Mouse (Mus musculus): ENCODE measurements around the gene Nolc1. TPM values are rescaled to one million over a fixed set of nuclear protein-coding genes. Genes with fewer than 3 reads are reported as not detected.
"Not testable (repeated sequence)": the region's sequence is repeated elsewhere in the genome, so short reads cannot be mapped to it uniquely, and the experiment has no call there.

Gene Nolc1
- polyA plus RNA-seq, 1 experiment from 2014 or later = 132 TPM

DNA sequence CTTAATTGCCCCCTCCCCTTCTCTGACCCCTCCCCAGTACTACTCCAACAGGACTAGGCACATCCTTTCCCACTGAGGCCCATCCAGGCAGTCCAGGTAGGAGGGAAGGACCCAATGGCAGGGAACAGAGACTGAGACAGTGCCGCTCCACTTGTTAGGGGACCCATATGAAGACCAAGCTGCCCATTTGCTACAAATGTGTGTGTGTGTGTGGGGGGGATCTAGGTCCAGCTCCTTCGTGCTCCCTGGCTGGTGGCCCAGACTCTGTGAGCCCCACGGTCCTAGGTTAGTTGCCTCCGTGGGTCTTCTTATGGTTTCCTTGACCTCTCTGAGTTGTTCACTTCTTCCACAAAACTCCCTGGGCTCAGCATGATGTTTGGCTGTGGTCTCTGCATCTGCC is 50.6 kb downstream of the Nolc1 start:
- no peaks in the 10 kb centered on the region for H3K4me1 ChIP-seq (ENCODE audit: control insufficient read depth, insufficient read depth, low read length)
- no peak overlapping the region for H3K9ac ChIP-seq (replicated peaks; ENCODE audit: low read length)
- 86% methylated on average over 4 of the region's 4 CpGs for WGBS
- no peak for ATAC-seq (replicated peaks; ENCODE audit: insufficient number of reproducible peaks, low FRiP score, low TSS enrichment, low read depth)
- no peak overlapping the region for H3K27ac ChIP-seq (replicated peaks; ENCODE audit: low read depth, low read length)
- no peak overlapping the region for H3K4me3 ChIP-seq (ENCODE audit: low read depth, low read length)
- H3K27me3 ChIP-seq (ENCODE audit: control insufficient read depth, insufficient read depth, low read length) = peaks cover 9% of the 10 kb centered on the region
- DNase-seq (ENCODE audit: low spot score) = no peak
- H3K36me3 ChIP-seq (replicated peaks; ENCODE audit: control insufficient read depth, insufficient read depth, low read depth, low read length) = no peaks in the 10 kb centered on the region
- H3K4me2 ChIP-seq (ENCODE audit: low read depth, low read length) = no peak overlapping the region
- H3K9me3 ChIP-seq (replicated peaks; ENCODE audit: control insufficient read depth, low read length) = no peaks in the 10 kb centered on the region

DNA sequence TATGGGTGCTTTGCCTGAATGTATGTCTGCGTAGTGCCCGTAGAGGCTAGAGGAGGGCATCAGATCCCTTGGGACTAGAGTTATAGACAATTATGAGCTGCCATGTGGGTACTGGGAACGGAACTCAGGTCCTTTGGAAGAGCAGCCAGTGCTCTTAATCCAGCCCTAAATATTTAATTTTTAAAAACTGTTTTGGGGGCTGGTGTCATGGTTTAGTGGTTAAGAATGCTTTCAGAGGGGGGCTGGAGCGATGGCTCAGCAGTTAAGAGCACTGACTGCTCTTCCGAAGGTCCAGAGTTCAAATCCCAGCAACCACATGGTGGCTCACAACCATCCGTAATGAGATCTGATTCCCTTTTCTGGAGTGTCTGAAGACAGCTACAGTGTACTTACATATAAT is 54.1 kb downstream of the Nolc1 start:
- ATAC-seq (replicated peaks; ENCODE audit: insufficient number of reproducible peaks, low FRiP score, low TSS enrichment, low read depth); H3K9me3 ChIP-seq (replicated peaks; ENCODE audit: control insufficient read depth, low read length); H3K4me1 ChIP-seq (ENCODE audit: control insufficient read depth, insufficient read depth, low read length); H3K9ac ChIP-seq (replicated peaks; ENCODE audit: low read length); H3K4me3 ChIP-seq (ENCODE audit: low read depth, low read length); H3K36me3 ChIP-seq (replicated peaks; ENCODE audit: control insufficient read depth, insufficient read depth, low read depth, low read length); DNase-seq (ENCODE audit: low spot score); H3K4me2 ChIP-seq (ENCODE audit: low read depth, low read length); H3K27ac ChIP-seq (replicated peaks; ENCODE audit: low read depth, low read length): not testable (repeated sequence)
- WGBS = 77% methylated on average over 6 of the region's 6 CpGs
- H3K27me3 ChIP-seq (ENCODE audit: control insufficient read depth, insufficient read depth, low read length) = peaks cover 35% of the 10 kb centered on the region

DNA sequence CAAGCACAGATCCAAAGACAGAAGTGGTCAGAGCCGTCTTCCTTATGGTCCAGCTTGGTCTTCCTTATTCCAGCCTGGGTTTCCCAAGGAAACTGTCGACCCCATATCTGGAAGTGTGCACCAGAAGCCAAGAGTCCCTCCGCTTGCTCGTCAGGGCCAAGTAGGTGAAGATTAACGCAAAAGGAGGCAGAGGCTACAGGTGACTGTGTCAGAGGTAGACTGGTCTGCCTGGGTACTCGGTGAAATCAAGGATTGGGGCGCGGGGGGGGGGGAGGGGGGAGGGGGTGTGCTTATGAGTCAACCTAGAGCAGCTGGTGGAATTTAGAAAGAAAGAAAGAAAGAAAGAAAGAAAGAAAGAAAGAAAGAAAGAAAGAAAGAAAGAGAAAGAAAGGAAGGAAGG is 55.6 kb downstream of the Nolc1 start:
- H3K9ac ChIP-seq (replicated peaks; ENCODE audit: low read length) = no peak overlapping the region
- no peaks in the 10 kb centered on the region for H3K36me3 ChIP-seq (replicated peaks; ENCODE audit: control insufficient read depth, insufficient read depth, low read depth, low read length)
- H3K4me3 ChIP-seq (ENCODE audit: low read depth, low read length) = no peak overlapping the region
- ATAC-seq (replicated peaks; ENCODE audit: insufficient number of reproducible peaks, low FRiP score, low TSS enrichment, low read depth) (no peak), DNase-seq (ENCODE audit: low spot score) (no peak)
- H3K9me3 ChIP-seq (replicated peaks; ENCODE audit: control insufficient read depth, low read length) = no peaks in the 10 kb centered on the region
- no peak overlapping the region for H3K27ac ChIP-seq (replicated peaks; ENCODE audit: low read depth, low read length)
- peaks cover 45% of the 10 kb centered on the region for H3K27me3 ChIP-seq (ENCODE audit: control insufficient read depth, insufficient read depth, low read length)
- no peak overlapping the region for H3K4me2 ChIP-seq (ENCODE audit: low read depth, low read length)
- 9% methylated on average over 6 of the region's 8 CpGs for WGBS
- peaks cover 5% of the 10 kb centered on the region; the same call in 1 of the 2 replicates for H3K4me1 ChIP-seq (ENCODE audit: control insufficient read depth, insufficient read depth, low read length)

DNA sequence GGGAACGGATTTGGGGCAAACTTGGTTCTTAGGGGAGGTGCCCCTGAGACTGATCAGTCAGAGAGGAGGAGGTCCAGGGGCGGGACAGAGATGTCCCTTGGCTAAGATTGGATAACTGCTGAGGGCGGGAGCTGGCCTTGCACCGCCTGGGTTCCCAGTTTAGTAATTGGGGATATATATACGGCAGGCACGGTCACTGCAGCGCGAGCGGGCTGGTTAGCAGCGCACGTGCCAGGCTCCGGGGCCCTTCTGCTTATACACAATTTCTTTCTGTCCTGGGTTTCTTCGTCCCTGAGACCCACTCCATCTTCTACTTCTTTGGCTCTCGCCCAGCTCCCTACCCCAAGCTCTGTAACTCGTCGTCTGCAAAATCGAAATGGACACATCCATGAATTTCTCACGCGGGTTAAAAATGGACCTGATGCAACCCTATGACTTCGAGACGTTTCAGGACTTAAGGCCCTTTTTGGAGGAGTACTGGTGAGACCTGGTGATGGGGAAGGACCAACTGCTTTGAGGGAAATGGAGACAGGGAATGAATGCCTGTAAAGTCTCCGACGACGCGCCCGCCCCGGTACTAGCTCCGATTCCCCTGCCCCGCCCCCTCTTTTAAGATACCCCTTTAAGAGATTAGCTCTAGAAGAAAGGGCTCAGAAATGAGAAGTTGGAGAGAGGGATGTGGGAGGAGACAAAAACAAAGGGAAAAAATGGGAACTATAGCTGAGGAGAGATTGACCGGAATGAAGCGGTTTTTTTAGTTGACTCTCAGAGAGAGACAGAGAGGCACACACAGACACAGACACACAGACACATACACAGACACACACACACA is 56.2 kb downstream of the Nolc1 start, which contains the start of gene Elovl3:
TSS of gene Elovl3 (plus strand) at position 204 of the 832 bp plus-strand sequence.
- ATAC-seq (replicated peaks; ENCODE audit: insufficient number of reproducible peaks, low FRiP score, low TSS enrichment, low read depth) (no peak), DNase-seq (ENCODE audit: low spot score) (peak; percentile 32)
- no peak within 1 kb of the TSS for H3K9ac ChIP-seq (replicated peaks; ENCODE audit: low read length)
- peak within 1 kb of the TSS; percentile 32 for H3K4me2 ChIP-seq (ENCODE audit: low read depth, low read length)
- no peak within 1 kb of the TSS for H3K27ac ChIP-seq (replicated peaks; ENCODE audit: low read depth, low read length)
- no peaks in the 10 kb centered on the region for H3K36me3 ChIP-seq (replicated peaks; ENCODE audit: control insufficient read depth, insufficient read depth, low read depth, low read length)
- H3K27me3 ChIP-seq (ENCODE audit: control insufficient read depth, insufficient read depth, low read length) = peaks cover 51% of the 10 kb centered on the region
- no peak within 1 kb of the TSS for H3K4me3 ChIP-seq (ENCODE audit: low read depth, low read length)
- WGBS = 4% methylated on average over 31 of the region's 31 CpGs
- H3K4me1 ChIP-seq (ENCODE audit: control insufficient read depth, insufficient read depth, low read length) = peaks cover 9% of the 10 kb centered on the region; the same call in 1 of the 2 replicates
- H3K9me3 ChIP-seq (replicated peaks; ENCODE audit: control insufficient read depth, low read length) = no peaks in the 10 kb centered on the region

DNA sequence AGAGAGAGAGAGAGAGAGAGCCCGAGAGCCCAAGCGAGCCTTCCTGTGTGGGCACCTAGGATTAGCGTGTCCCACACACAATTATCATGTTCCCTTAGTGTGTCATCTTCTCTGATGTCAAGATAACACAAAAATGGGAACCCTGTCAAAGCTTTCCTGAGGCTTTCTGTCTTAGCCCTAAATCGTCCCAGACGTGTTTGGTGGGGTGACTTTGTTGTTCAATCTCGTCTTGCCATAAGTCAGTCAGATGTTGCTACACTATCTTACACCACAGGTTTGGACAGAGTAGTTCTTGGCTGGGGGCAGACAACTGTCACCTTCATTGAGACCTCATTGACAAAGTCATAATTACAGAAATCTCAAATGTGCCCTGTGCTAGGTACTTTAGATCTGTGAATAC is 56.9 kb downstream of the Nolc1 start:
- Histone ChIP-seq H3K9me3 (replicated peaks; ENCODE audit: control insufficient read depth, low read length) (no peaks in the 10 kb centered on the region), H3K4me3 (ENCODE audit: low read depth, low read length) (no peak overlapping the region), H3K4me1 (ENCODE audit: control insufficient read depth, insufficient read depth, low read length) (peaks cover 10% of the 10 kb centered on the region; the same call in 1 of the 2 replicates), H3K9ac (replicated peaks; ENCODE audit: low read length) (no peak overlapping the region), H3K36me3 (replicated peaks; ENCODE audit: control insufficient read depth, insufficient read depth, low read depth, low read length) (no peaks in the 10 kb centered on the region), H3K27me3 (ENCODE audit: control insufficient read depth, insufficient read depth, low read length) (peaks cover 58% of the 10 kb centered on the region), H3K27ac (replicated peaks; ENCODE audit: low read depth, low read length) (no peak overlapping the region), H3K4me2 (ENCODE audit: low read depth, low read length) (no peak overlapping the region)
- 52% methylated on average over 6 of the region's 6 CpGs for WGBS
- no peak for DNase-seq (ENCODE audit: low spot score)
- no peak for ATAC-seq (replicated peaks; ENCODE audit: insufficient number of reproducible peaks, low FRiP score, low TSS enrichment, low read depth)

Other genes starting within 250 kb of the Nolc1 start
- 13.9 and 15.9 TPM in 2 replicates for gene Armh3, start 77.4 kb upstream of the Nolc1 start, polyA plus RNA-seq (2014; fragmentation: Nextera tagmentation; extraction: Ambion mirVana)
- 1.9 and 2.4 TPM in 2 replicates for gene Hps6, start 72.4 kb upstream of the Nolc1 start, polyA plus RNA-seq (2014; fragmentation: Nextera tagmentation; extraction: Ambion mirVana)
- gene Pprc1, start 31.0 kb upstream of the Nolc1 start, polyA plus RNA-seq (2014; fragmentation: Nextera tagmentation; extraction: Ambion mirVana) = 46.7 and 57.0 TPM in 2 replicates
- 80.7 and 84.4 TPM in 2 replicates for gene Ldb1, start 30.6 kb upstream of the Nolc1 start, polyA plus RNA-seq (2014; fragmentation: Nextera tagmentation; extraction: Ambion mirVana)
- 0.14 and 0.21 TPM in 2 replicates for gene Elovl3, start 56.0 kb downstream of the Nolc1 start, polyA plus RNA-seq (2014; fragmentation: Nextera tagmentation; extraction: Ambion mirVana)
- 1.7 and 2.0 TPM in 2 replicates for gene Pitx3, start 72.5 kb downstream of the Nolc1 start, polyA plus RNA-seq (2014; fragmentation: Nextera tagmentation; extraction: Ambion mirVana)
- gene Gbf1, start 76.6 kb downstream of the Nolc1 start, polyA plus RNA-seq (2014; fragmentation: Nextera tagmentation; extraction: Ambion mirVana) = 32.4 and 33.4 TPM in 2 replicates
- gene Nfkb2, start 228.5 kb downstream of the Nolc1 start, polyA plus RNA-seq (2014; fragmentation: Nextera tagmentation; extraction: Ambion mirVana) = 5.0 and 5.4 TPM in 2 replicates

Measured in embryonic facial prominence, embryonic 11.5 days (tissue).